9 mouse cellular contexts compared by ENCODE assay signal in the genomic region with DNA sequence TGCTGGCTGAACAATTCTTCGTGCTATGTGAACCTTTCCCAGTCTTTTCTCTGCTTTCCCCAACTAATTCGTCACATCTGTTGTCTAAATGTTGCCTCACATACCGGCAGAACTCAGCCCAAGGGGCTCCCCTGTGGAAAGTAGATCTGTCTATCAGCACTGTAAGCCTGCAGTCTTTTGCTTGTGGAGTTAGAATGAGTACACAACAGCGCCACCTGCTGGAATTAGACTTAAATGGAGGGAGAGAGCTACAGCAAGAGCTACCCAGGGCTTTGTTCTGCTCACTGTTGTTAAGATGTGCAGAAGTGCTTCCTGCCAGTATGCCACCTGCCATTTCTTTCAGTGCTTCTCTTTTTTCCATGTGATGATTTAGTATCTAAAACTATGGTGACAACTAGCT.
DNase-seq lines count a peak whose midpoint lies in the region; ATAC-seq and TF ChIP-seq lines count a peak whose summit lies in the region.
"Had no signal": no experiment of that assay in that cellular context is flagged by ENCODE, and none has a peak within 500 bp of the region (broad histone marks: within the 10 kb centered on the region; RNA-seq: fewer than 3 reads in every experiment).

No protein-coding gene starts in this region.

- peak; percentile 60; the same call in 1 of the 2 replicates for ATAC-seq in erythroblast, adult 5-6 weeks (replicated peaks; ENCODE audit: low FRiP score, poor library complexity, severe bottlenecking)
- peak; percentile 93 for ATAC-seq in hindbrain, embryonic 11.5 days (ENCODE audit: low FRiP score)

- no peak overlapping the region for H3K4me3 ChIP-seq in hindbrain, embryonic 11.5 days (ENCODE audit: low read depth, low read length)
- H3K4me3 ChIP-seq: heart, embryonic 15.5 days had no signal

- no peaks in the 10 kb centered on the region for H3K4me1 ChIP-seq in hindbrain, embryonic 11.5 days (replicated peaks; ENCODE audit: control insufficient read depth, insufficient read depth, low read length)
- H3K4me1 ChIP-seq: heart, embryonic 15.5 days had no signal

- WGBS in hindbrain, embryonic 11.5 days, result 6% methylated on average over 4 of the region's 4 CpGs

- H3K9me3 ChIP-seq in hindbrain, embryonic 11.5 days (ENCODE audit: control insufficient read depth, low read length), result no peaks in the 10 kb centered on the region
- H3K9me3 ChIP-seq: heart, embryonic 15.5 days had no signal

- TF ChIP-seq CTCF in brain, embryonic 14.5 days (IDR thresholded peaks at IDR 0.05; ENCODE audit: borderline replicate concordance, extremely low read depth, insufficient read depth, insufficient read length), result peak; percentile 77; the same call in 1 of the 2 replicates

- H3K27me3 ChIP-seq in hindbrain, embryonic 11.5 days (ENCODE audit: control insufficient read depth, insufficient read depth, low read length), result no peaks in the 10 kb centered on the region
- H3K27me3 ChIP-seq: heart, embryonic 15.5 days had no signal

- TF ChIP-seq POLR2A in brain, embryonic 14.5 days (IDR thresholded peaks at IDR 0.05; ENCODE audit: borderline replicate concordance, extremely low read depth, insufficient read depth, insufficient read length, poor library complexity, severe bottlenecking), result no peak

- peak; percentile 95 for DNase-seq in ES-CJ7 (ENCODE audit: low read depth, low spot score)
- DNase-seq in brain, embryonic 14.5 days (ENCODE audit: low read depth), result peak; percentile 98
- DNase-seq in hindbrain, embryonic 11.5 days (ENCODE audit: low spot score), result peak; percentile 92
- peak; percentile 87 for DNase-seq in layer of hippocampus, adult 9-10 months (ENCODE audit: low spot score)
- peak; percentile 77 for DNase-seq in lung, postnatal 14 days
- DNase-seq in right cerebral cortex, adult 18-20 months, result peak; percentile 89
- peak; percentile 74 for DNase-seq in urinary bladder, postnatal 14 days (ENCODE audit: low spot score)

- no peak overlapping the region for H3K9ac ChIP-seq in hindbrain, embryonic 11.5 days (ENCODE audit: low read depth, low read length)
- H3K9ac ChIP-seq: heart, embryonic 15.5 days had no signal

- no peaks in the 10 kb centered on the region for H3K36me3 ChIP-seq in hindbrain, embryonic 11.5 days (ENCODE audit: control insufficient read depth, insufficient read depth, low read length)
- H3K36me3 ChIP-seq: heart, embryonic 15.5 days had no signal

- H3K27ac ChIP-seq in hindbrain, embryonic 11.5 days (ENCODE audit: low read depth, low read length), result no peak overlapping the region
- H3K27ac ChIP-seq: heart, embryonic 15.5 days had no signal

- H3K4me2 ChIP-seq in hindbrain, embryonic 11.5 days (replicated peaks; ENCODE audit: low read depth, low read length), result no peak overlapping the region
- H3K4me2 ChIP-seq: heart, embryonic 15.5 days had no signal
